ENCODE assay signal across 8 mouse cellular contexts in genomic region chr4:70601301-70601700, GRCm38 (mm10).
A peak's percentile ranks its signal among the peaks of the same experiment; 100 is the strongest.
DNase-seq lines count a peak whose midpoint lies in the region; ATAC-seq and TF ChIP-seq lines count a peak whose summit lies in the region.
"Had no signal": no experiment of that assay in that cellular context is flagged by ENCODE, and none has a peak within 500 bp of the region (broad histone marks: within the 10 kb centered on the region; RNA-seq: fewer than 3 reads in every experiment).

No protein-coding gene starts in this region.

- TF ChIP-seq CTCF in ES-Bruce4 (IDR thresholded peaks at IDR 0.05; ENCODE audit: low read depth, low read length), result peak; percentile 22

- DNase-seq in left cerebral cortex, adult 18-20 months (ENCODE audit: low spot score in 2 of 2), result peak; percentile 10 to 20
- no peak for DNase-seq in left cerebral cortex, adult 8-10 months (ENCODE audit: low spot score in 2 of 2)
- peak; percentile 34 for DNase-seq in brain, embryonic 18.5 days (ENCODE audit: low read depth, low spot score)
- DNase-seq in heart, postnatal 10 days, result peak; percentile 31 to 45
- peak; percentile 15 for DNase-seq in skeletal muscle tissue, adult 2 months (ENCODE audit: low read depth, low spot score)

- H3K9ac ChIP-seq in ES-Bruce4 (ENCODE audit: low read depth, poor library complexity, severe bottlenecking), result no peak overlapping the region
- no peak overlapping the region for H3K9ac ChIP-seq in lung, embryonic 16.5 days (ENCODE audit: low read length)
- H3K9ac ChIP-seq: lung, embryonic 15.5 days had no signal

- no peak overlapping the region for H3K4me3 ChIP-seq in ES-Bruce4 (ENCODE audit: low read depth, low read length)
- no peak overlapping the region for H3K4me3 ChIP-seq in lung, embryonic 16.5 days (ENCODE audit: low read length)
- H3K4me3 ChIP-seq: lung, embryonic 15.5 days had no signal

- no peak overlapping the region for H3K4me2 ChIP-seq in lung, embryonic 16.5 days (ENCODE audit: low read depth, low read length)
- H3K4me2 ChIP-seq: lung, embryonic 15.5 days had no signal

- TF ChIP-seq EP300 in ES-Bruce4 (IDR thresholded peaks at IDR 0.05; ENCODE audit: insufficient read depth, low read depth, low read length), result no peak

- H3K27me3 ChIP-seq in ES-Bruce4 (ENCODE audit: control insufficient read depth, insufficient read depth, low read length, poor library complexity, severe bottlenecking), result no peaks in the 10 kb centered on the region
- no peaks in the 10 kb centered on the region; the same call in 1 of the 2 replicates for H3K27me3 ChIP-seq in lung, embryonic 16.5 days (ENCODE audit: control insufficient read depth, insufficient read depth, low read depth, low read length)
- H3K27me3 ChIP-seq: lung, embryonic 15.5 days had no signal

- intact Hi-C loops in heart, postnatal 10 days (cut with DNase I), result loop anchor here (1.0 to 10.0 kb wide), 2 partner anchors 150 to 1594 kb away; no protein-coding TSS in a partner anchor

- no peaks in the 10 kb centered on the region for H3K4me1 ChIP-seq in ES-Bruce4 (ENCODE audit: control insufficient read depth, insufficient read depth, low read length)
- H3K4me1 ChIP-seq in lung, embryonic 16.5 days (replicated peaks; ENCODE audit: control insufficient read depth, insufficient read depth, low read length), result no peaks in the 10 kb centered on the region
- H3K4me1 ChIP-seq: lung, embryonic 15.5 days had no signal

- no peaks in the 10 kb centered on the region for H3K9me3 ChIP-seq in ES-Bruce4 (replicated peaks; ENCODE audit: control insufficient read depth, insufficient read depth, low read length, poor library complexity, severe bottlenecking)
- no peaks in the 10 kb centered on the region for H3K9me3 ChIP-seq in lung, embryonic 16.5 days (ENCODE audit: control insufficient read depth, low read length)
- H3K9me3 ChIP-seq: lung, embryonic 15.5 days had no signal

- H3K27ac ChIP-seq in ES-Bruce4 (ENCODE audit: insufficient read depth, low read length), result no peak overlapping the region
- H3K27ac ChIP-seq in lung, embryonic 16.5 days (ENCODE audit: low read length), result no peak overlapping the region
- H3K27ac ChIP-seq: lung, embryonic 15.5 days had no signal

- H3K36me3 ChIP-seq in ES-Bruce4 (ENCODE audit: control insufficient read depth, insufficient read depth, low read length, poor library complexity, severe bottlenecking), result no peaks in the 10 kb centered on the region
- no peaks in the 10 kb centered on the region for H3K36me3 ChIP-seq in lung, embryonic 16.5 days (ENCODE audit: control insufficient read depth, insufficient read depth, low read length)
- H3K36me3 ChIP-seq: lung, embryonic 15.5 days had no signal

- ATAC-seq in lung, embryonic 16.5 days (ENCODE audit: low read depth), result peak; percentile 64; the same call in 1 of the 2 replicates

- no peak for TF ChIP-seq POLR2A in ES-Bruce4 (IDR thresholded peaks at IDR 0.05; ENCODE audit: insufficient read depth, low read length)

- 6% methylated on average over 4 of the region's 4 CpGs for WGBS in lung, embryonic 16.5 days

Comparison
In these comparisons a context has a peak if more than half of its experiments do, and no peak if none do; other contexts are left out.
1. DNase-seq: peak in left cerebral cortex, adult 18-20 months (2 of 2), brain, embryonic 18.5 days (single experiment), heart, postnatal 10 days (2 of 2) and skeletal muscle tissue, adult 2 months (single experiment); none in left cerebral cortex, adult 8-10 months (0 of 2).